Mouse (Mus musculus) retina, postnatal 7 days (tissue): Measurements from ENCODE around the gene Kcnma1.

Experiments used
- DNase-seq: peaks from one replicate; pipeline ENCODE4 v3.0.0-alpha.2; 2012; ENCODE audit warnings: low read depth, low spot score

Kcnma1 gene

DNA sequence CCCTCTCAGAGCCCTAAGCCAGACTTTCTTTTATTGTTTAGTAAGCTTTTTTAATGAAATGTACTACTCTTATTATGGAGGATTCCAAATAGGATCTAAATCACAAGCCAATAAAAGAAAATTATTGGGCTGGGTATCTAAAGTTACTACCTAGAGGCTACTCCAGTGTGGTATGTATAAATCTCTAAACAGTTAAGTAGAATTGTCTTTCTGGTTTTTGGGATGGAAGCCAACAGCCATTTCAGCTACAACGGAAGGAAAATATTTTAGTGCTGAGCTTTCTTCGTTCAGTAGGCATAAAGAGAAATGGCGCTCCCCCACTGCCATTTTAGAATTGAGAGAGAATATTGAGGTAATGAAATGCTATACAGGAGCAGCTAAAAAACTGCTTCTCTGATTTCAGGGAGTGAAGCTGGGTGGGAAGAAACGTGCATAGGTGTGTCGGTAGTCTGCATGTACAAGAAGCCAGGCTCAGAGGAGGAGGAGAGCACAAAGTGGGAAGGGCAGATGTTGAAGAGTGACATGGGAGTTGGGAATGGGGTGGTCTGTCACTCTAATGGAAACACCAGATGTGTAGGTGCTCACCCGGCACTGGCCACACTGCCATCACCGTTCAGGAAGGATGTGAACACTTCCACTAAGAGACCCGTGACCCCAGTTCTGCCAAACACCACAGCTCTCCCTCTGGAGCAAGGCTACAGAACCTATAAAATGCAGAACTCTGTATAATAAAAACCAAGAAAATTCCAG is 656.6 kb downstream of the Kcnma1 start:
- DNase-seq, result no peak

DNA sequence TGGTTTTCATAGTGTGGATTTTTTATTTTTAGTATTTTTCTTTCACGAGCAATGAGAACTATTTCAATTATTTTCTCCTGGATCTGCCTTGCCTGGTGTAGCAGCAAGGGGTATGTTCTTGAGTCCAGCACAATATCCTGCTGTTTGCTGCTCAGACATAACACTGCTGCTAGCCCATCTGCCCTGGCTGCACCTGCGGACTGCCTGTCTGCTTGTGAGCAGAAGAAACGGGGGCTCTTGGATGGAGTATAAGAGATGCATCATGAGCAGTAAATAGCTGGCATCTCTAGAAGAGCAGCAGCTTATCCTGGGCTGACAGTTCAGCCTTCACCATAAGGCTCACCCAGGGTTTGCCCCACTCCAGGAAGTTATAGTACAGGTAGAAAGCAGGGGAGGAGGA is 687.5 kb downstream of the Kcnma1 start:
- no peak for DNase-seq

DNA sequence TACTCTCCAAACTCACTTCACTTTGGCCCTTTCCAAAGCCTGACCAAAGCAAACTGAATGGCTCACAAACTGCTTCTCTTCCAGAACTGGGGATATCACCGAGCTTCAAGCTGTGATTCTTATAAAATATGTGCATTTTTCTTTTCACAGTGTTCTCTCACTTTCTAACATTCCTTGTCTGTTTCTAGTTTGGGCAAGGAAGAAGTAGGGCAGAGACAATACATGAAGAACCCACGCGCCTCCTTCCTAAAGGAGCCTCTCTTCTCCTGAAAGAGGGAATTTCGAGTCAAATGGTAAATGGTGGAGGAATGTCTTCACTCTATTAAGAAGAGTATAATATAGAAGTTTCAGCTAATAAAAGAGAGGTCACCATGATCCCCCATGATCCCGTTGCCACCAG is 709.0 kb downstream of the Kcnma1 start:
- DNase-seq, result no peak

DNA sequence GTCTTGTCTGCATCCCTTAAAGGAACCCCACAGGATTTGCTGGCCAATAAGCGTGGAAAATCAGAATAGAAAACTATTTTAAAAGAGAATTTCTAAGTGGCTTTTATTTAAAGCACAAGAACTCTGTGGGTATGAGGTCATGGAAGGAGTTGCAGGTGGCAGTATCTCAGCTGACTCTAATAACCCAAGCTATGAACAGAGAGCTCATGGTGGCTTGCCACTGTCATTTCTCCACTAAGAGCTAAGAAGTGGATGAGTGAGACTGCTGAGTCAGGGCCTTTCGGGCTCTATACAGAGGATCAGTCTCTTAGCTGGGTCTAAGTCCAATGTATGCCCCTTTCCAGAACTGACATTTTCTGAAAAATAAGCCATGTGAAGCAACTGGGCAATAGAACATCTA is 713.8 kb downstream of the Kcnma1 start:
- DNase-seq, result no peak

DNA sequence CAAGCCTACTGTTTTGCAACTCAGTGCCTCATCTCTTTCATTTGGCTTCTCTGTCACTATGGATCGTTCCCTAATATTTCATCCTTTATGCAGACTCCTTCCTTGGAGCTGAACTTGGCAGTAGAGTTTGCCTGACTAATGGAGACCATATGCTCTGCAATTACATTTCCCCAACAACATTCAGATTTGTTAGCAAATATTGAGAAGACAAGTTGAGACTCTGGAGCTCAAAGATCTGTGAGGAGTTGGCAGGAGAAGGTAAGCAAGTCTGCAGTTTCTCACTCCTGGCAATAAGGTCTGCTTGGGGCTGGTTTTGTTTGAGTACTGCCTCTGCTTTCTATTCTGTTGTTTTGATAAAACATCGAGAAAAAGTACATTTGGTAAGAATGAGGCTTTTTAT is 723.7 kb downstream of the Kcnma1 start:
- DNase-seq, result no peak

DNA sequence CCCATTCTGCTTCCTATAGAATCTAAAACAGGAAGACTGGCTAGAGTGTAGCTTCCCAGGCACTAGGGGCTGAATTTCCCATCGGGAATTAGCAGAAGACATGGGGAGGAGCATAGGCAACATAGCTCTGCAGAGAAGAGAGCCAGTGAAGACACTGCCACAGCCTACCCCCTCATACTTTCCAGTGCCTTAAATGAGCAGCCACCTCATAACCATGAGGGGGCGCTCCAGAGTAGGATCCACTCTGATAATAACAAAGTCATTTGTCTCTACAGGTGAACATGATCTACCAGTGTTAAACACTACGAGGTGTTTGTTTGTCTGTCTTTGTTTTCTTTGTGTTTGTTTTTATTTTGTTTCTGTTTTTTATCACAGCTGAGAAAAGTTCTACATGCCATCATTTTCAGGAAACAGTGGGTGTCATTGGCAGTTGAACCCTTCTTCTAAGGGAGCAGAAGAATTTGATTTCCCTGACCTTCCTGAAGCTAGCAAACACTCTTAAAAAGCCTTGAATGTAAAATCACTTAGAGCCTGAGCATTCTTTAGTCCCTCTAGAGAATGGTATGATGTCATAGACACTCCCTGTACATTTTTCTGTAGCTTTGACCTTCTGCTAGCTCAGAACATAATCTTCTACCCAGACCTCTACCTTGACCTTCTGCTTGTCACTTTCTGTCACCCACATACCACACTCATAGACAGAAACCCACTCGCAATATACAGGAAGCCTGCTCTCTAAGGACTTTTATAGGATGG is 747.6 kb downstream of the Kcnma1 start:
- no peak for DNase-seq

DNA sequence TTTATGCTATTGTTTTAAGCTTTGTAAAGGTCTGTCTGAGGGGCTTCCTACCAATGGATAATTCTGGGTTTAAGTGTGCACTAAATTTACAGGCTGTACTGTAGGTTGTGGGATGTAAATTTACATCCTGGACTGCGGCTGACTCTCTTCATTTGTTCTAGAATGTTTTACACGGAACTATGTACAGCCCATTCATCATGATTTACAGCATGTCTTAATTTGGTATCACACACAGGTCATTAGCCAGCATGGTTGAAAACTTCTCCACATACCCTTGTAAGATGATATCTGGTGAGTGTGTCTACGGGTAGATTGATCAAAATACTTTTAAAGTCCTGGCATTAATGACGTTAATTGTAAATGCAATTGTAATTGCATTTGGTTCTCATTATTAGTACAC is 761.1 kb downstream of the Kcnma1 start:
- no peak for DNase-seq

DNA sequence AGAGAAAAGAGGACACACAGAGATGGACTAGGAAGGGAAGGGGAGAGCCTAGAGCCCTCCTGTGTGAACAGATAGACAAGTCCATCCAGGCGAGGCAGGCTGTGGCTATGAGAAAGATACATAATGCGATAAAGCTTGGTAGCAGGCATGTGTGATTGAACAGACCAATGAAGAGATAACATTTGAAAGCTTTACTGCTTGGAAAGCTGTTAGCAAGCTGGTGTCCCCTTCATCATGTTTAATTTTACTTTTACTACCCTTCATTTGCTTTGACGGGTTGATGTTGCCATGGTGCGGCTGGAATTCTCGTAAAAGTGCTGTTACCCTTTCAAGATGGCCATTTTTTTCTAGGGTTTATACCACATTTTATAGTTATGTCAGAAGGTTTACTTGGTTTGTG is 769.8 kb downstream of the Kcnma1 start:
- DNase-seq, result no peak

DNA sequence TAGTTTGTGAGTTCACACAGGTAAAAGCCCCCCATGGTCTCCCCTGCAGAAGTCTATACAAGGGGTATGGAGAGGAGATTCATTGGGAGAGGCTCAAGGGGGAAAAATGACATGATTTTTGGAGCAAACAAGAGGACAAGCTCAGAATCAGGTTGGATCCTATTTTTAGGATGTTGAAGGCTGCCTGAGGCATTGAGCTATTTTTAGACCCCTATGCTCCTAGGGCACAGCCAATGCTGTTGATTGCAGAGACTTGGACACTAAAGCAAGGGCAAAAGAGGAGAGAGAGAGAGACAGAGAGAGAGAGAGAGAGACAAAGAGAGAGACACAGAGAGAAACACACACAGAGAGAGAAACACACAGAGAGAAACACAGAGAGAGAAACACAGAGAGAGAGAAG is 770.4 kb downstream of the Kcnma1 start:
- DNase-seq, result no peak
